Mouse (Mus musculus): Measurements from ENCODE around the gene Acvr1b.

DNA sequence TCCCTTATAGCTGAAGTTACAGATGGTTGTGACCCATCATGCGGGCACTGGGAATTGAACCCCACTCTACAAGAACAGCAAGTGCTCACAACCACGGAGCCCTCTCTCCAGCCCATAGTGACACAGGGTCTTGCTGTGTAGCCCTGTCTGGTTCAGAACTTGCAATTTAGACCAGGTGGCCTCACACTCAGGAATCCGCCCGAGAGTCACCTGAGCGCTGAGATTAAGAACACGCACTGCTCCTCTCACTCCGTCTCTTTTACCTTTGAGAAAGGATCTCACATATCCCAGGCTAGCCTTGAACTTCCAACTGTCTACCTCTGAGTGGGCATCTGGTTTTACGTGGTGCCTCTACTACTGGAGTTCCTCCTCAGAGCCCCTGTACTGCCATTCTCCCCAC is 10.4 kb downstream of the Acvr1b start:
- TF ChIP-seq GATA1 (IDR thresholded peaks at IDR 0.05; ENCODE audit: borderline replicate concordance, low read length): no peak
- TF ChIP-seq CTCF (IDR thresholded peaks at IDR 0.05; ENCODE audit: low read depth, low read length): no peak
